Mouse (Mus musculus): ENCODE measurements around the gene Kcnc2.

Gene Kcnc2

DNA sequence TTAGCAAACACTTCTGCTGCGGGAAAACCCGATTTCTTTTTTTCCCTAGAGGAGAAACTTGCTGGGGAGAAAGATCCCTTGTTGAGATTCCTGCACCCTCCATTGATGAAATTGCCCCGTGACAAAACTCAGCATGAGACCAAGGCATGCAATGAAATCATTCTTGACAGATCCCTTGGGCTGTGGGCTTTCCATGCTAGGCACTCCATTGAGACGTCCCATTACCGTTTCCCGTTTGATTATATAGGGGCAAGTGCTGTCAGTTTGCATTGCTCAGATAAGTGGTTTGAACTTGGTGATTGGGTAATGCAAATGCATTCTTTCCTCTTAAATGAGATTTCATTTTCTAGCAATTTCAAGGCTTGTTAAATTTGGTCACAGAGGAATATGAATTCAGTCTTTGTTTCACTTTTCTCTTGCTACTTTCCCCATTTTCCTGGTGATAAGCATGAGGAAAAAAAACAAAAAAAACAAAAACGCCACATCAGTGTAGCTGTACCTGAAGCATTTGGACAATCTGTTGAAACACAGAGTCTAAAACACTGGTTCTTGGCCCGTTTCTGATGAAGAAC lies 123.6 kb downstream of the Kcnc2 start:
- no peak for ATAC-seq (ENCODE audit: low TSS enrichment)

GRCm38 (mm10) chr10:112397194-112397593 lies 126.3 kb downstream of the Kcnc2 start:
- ATAC-seq (ENCODE audit: low TSS enrichment), result no peak

GRCm38 (mm10) chr10:112400591-112401404 lies 129.9 kb downstream of the Kcnc2 start:
- peak; percentile 55 for ATAC-seq (ENCODE audit: low TSS enrichment)

- ATAC-seq (ENCODE audit: low TSS enrichment), result no peak
These were observed 138.6 kb downstream of the Kcnc2 start for GRCm38 (mm10) chr10:112409525-112409924.

DNA sequence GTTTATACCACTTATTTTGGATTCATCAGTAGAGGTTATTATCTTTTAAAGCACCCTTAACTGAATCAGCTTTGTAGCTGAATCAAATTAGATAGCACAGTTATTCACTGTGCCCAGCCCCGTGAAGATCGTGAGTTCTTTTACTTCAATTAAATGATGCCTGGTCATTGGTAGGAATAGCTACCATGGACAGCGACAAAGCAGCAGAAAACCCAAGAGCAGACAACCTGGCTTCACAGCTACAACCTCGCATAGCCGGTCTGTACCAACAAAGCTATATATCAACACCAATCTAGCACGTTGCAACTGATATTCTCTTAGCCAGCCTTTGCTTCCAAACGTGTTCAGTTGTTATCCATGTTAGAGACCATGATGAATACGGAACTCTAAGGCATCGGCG lies 152.4 kb downstream of the Kcnc2 start:
- no peak for ATAC-seq (ENCODE audit: low TSS enrichment)

DNA sequence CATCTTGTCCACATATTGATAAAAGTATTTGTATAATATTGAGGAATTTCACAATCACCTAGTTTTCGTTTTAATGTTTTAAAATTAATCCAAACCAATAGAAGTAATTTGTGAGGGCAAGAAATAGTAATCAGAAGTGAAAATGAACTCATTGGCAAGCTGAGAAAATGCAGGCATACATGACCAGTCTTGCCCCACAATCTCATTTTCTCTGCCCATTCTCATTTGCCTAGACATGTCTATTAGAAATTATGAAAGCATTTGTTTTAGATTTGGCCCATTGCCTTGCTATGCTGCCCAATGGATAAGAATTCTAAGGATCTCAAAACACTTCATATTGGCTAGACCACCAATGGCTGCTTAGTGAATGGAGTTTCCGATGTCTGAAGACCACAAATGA lies 166.0 kb downstream of the Kcnc2 start:
- no peak for ATAC-seq (ENCODE audit: low TSS enrichment)

DNA sequence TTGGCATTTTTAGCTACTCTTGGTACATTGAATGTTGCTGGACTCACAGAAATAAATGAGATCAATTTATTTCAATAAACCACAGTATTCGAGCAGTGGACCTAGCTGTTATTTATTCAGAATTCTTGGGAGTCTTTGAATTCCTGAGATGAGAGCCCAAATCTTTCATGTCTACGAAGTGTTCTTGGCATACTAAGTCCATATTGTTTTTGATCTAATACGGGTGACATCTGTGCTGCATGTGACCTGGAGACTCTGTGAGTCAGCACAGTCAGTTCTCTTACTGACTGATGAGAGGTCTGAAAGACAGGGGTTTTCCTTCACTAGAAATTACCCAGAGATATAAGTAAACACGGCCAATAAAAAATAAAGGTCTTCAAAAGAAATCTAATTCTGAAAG lies 173.7 kb downstream of the Kcnc2 start:
- ATAC-seq (ENCODE audit: low TSS enrichment), result no peak

- no peak for ATAC-seq (ENCODE audit: low TSS enrichment)
These were observed 180.0 kb downstream of the Kcnc2 start for GRCm38 (mm10) chr10:112450910-112451309.

DNA sequence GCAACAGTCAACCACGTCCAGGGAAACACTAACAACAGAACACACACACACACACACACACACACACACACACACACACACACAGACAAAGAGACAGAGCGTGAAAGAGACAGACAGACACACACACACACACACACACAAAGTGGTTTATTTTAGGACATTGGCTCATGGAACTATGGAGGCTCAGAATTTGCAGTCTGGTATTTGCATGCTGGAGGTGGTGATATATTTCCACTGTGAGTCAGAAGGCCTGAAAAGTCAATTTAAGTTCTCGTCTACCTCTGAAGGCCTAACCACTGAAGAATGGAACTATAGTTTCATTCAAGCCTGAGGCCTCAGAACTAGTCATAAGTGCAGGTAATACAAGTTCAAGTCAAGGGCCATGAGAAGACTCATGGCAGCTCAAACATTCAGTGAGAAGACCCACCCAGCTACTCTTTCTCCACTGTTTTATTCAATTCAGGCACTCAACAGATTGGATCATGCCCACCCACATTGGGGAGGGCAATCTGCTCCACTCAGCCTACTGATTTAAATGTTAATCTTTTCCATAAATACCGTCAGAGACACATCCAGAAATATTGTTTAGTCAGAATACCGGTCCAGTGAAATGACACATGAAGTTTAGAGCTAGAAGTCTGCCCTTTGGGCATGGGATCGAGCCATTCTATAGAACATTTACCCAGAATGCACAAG lies 197.9 kb downstream of the Kcnc2 start:
- ATAC-seq (ENCODE audit: low TSS enrichment), result peak; percentile 80

DNA sequence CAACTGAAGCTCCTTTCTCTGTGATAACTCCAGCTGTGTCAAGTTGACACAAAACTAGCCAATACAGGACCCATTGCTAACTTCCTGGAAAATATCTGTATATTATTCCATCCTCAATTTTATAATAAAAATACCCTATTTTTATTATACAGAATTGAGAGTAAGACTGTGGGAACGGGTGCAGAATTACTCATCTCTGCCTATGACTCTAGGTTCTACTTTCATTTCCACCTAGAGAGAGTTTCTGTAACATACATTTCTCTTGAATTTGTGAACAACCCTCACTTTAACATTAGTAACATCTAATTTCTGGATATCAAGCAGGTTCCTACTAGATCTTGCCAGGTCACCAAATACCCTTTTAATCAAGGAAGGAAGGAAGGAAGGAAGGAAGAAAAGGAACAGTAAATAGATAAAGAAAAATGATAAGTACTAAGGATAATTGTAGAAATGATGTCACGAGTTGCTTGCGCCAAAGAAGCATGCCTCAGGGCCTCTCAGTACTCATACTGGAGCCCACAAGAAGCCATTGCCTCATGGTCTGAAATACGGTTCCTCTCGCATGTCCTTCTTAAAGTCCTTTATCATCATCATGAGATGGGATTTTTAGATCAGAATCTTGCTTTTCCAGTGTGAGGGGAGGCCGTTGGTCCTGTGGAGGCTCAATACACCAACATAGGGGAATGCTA lies 203.3 kb downstream of the Kcnc2 start:
- ATAC-seq (ENCODE audit: low TSS enrichment), result no peak

DNA sequence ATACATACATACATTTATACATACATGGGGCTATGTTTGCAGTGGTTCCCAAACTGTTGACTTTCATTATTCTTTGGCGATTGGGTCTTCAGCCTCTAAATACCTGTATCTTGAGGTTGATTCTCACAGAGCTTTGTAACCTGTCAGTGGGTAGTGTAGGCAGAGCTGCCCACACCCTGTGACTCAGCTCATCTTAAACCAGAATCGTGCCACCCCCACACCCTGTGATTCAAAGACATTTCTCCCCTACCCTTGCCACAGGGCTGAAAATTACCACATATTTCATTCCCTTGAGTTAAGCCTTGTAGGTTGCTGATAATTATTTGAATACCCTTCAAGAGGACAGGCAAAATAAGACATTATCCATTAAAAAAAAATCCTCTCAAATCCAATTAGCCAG lies 210.5 kb downstream of the Kcnc2 start:
- ATAC-seq (ENCODE audit: low TSS enrichment), result peak; percentile 64

DNA sequence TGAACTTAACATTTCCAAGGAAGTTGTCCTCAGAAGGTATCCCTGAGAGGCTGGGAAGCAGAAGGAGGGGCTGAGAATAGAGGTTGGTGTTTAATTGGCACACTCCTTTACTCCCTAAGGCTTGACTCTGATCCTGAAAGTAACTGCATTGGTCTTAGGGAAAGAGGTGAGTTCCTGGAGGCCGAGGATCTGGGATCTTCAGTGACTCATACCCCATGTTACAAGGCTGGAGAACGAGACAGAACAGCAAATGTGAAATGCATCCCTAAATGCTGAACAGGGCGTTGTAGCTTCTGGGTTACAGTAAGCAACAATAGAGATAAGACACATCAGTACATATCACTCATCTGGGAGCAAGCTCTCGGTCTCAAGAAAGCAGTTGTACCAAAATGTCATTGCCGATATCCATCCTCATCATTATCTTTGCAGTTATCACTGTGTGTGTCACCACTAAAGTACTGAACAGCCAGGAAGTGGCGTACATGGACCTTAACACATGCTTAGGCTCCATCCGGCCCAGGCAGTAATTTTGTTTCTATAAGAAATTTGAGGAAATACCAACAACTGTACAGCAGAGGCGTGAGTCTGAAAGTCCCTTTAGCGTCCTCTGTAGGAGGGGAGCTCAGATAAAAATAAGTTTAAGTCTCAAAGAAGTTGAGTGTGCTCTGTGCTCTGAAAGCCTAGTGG lies 211.1 kb downstream of the Kcnc2 start:
- ATAC-seq (ENCODE audit: low TSS enrichment), result peak; percentile 39

- peak; percentile 73 for ATAC-seq (ENCODE audit: low TSS enrichment)
These were observed 213.6 kb downstream of the Kcnc2 start for GRCm38 (mm10) chr10:112484387-112485105.

DNA sequence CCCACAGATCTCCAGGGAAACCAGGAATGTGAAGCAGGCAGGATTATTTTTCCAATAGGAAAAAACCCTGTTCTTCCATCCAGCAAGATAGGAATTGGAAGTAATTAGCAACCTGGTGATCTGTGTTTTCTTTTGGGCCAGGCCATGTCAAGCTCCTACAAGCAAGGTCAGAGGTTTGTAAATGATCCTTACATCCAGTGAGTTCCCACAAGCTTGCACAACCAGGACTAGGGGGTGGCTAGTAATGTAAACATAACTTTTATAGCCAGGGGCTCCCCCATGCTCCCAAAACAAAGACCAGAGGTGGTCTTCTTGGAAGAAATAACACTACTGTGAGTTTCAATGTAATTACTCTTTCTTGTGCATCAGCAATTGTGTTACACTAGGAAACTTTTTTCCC lies 214.9 kb downstream of the Kcnc2 start:
- no peak for ATAC-seq (ENCODE audit: low TSS enrichment)

- no peak for ATAC-seq (ENCODE audit: low TSS enrichment)
These were observed 217.8 kb downstream of the Kcnc2 start for GRCm38 (mm10) chr10:112488751-112489150.

All from frontal cortex, adult (tissue).